Mouse (Mus musculus): ENCODE measurements around the gene Alg12.

DNA sequence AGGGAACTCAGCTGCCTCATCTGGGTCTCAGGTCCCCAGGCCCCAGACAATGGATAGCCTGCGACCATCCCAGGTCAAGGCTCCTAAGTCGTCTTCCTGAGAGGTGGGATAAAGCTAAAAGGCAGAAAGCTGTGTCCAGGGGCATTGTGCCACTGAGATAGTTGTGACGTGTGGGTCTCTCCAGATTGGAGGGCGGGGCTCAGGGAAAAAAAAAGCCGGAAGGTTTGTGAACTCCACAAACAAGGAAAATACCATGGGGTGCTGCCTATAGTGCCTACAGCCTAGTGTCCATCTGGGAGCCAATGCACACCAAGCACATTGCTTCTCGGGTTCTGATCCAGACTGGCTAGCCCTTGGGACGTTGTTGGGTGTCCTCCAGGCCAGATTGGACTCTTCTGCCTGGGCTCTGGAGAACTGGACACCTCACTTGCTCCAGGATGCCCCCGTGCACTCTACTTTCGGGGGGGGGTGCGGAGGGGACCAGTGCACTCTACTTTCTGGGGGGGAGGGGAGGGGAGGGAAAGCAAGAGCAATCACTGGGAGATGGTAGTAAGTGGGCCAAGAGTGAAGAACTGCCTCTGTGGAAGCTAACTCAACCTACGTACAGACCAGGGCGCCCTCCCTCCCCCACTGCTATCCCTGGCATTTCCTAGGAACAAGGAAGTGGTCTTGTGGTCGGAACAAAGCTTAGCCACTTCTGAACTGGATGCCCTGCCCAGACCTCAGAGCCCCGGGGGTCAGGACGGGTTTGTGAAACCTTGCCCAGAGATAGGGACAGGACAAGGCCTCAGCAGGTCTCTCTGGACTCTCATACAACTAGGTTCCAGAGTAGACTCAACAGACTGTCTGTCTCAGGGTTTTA lies 36.1 kb upstream of the Alg12 start:
- TF ChIP-seq CTCF (conservative IDR thresholded peaks at IDR 0.05; ENCODE audit: insufficient read depth, insufficient read length, low read depth, low read length) (no peak), POLR2A (IDR thresholded peaks at IDR 0.05; ENCODE audit: low read depth, low read length) (no peak)

Data from kidney, adult 2 months (tissue).